Mouse (Mus musculus): Measurements from ENCODE around the gene Kcns3.
A peak's percentile ranks its signal among the peaks of the same experiment; 100 is the strongest.

Kcns3 gene

DNA sequence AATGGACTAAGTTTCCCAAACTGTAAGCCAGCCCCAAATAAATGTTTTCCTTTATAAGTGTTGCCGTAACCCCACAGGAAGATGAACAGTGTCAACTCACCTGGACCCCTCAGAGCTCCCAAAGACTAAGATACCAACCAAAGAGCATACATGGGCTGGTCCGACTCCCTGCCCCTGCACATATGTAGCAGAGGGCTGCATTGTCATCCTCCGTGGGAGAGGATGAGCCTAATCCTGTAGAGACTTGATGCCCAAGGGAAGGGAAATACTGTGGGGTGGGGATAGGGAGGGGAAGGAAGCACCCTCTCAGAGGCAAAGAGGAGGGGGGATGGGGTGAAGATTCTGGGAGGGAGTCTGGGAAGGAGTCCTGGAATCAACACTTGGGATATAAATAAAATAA, 7.8 kb upstream of the Kcns3 start:
- Histone ChIP-seq H3K4me3 (replicated peaks; ENCODE audit: low read length) (no peak overlapping the region), H3K27me3 (ENCODE audit: insufficient read depth, low read length) (peaks cover 22% of the 10 kb centered on the region), H3K36me3 (ENCODE audit: insufficient read depth, low read length) (no peaks in the 10 kb centered on the region), H3K9me3 (ENCODE audit: low read length) (no peaks in the 10 kb centered on the region), H3K4me1 (replicated peaks; ENCODE audit: low read depth, low read length) (peaks cover 7% of the 10 kb centered on the region)
- TF ChIP-seq NANOG (IDR thresholded peaks at IDR 0.05; ENCODE audit: borderline replicate concordance, low read length) = no peak
- TF ChIP-seq CTCF (conservative IDR thresholded peaks at IDR 0.05; ENCODE audit: low read length) = no peak
- no peak for TF ChIP-seq POU5F1 (IDR thresholded peaks at IDR 0.05; ENCODE audit: borderline replicate concordance, low read length)

DNA sequence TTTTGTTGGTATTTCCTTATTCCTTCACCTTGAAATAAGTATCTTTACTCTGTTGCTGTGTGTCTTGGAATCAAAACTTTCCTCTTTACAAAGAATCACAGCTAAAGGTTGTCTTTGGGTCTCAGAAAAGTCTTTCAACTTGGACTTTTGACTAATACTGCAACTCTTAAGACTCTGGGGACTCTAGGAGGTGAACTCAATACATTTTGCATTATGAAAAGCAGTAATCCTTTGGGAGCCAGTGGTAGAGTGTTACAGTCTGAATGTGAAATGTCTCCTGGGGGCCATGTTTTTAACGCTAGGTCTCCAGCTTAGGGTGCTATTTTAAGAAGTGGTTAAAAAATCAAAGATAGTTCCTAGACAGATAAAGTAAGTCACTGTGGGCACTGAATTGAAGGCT, 4.3 kb upstream of the Kcns3 start:
- H3K36me3 ChIP-seq (ENCODE audit: insufficient read depth, low read length) = no peaks in the 10 kb centered on the region
- no peaks in the 10 kb centered on the region for H3K9me3 ChIP-seq (ENCODE audit: low read length)
- peaks cover 15% of the 10 kb centered on the region for H3K4me1 ChIP-seq (replicated peaks; ENCODE audit: low read depth, low read length)
- H3K4me3 ChIP-seq (replicated peaks; ENCODE audit: low read length) = no peak overlapping the region
- peaks cover 55% of the 10 kb centered on the region for H3K27me3 ChIP-seq (ENCODE audit: insufficient read depth, low read length)
- no peak for TF ChIP-seq POU5F1 (IDR thresholded peaks at IDR 0.05; ENCODE audit: borderline replicate concordance, low read length)
- TF ChIP-seq CTCF (conservative IDR thresholded peaks at IDR 0.05; ENCODE audit: low read length) = no peak
- no peak for TF ChIP-seq NANOG (IDR thresholded peaks at IDR 0.05; ENCODE audit: borderline replicate concordance, low read length)

DNA sequence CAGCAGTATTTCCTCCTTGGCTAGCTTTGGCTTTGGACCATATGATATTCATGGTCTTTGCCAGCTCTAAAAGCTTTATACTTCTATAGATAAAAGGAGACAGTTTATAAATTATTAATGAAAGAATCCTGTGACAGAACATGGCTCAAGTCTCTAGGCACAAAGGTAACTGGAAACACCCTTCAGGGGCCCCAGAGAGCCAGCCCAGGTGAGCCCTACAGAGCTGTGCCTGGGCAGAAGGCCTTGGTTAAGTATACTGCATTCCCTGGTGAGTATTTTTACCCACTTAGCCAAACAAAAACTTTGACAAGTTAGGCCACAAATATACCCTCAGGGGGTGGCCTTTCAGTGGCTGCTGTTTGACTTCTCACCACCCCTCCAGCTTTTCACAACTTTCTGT, 2.7 kb upstream of the Kcns3 start:
- H3K4me1 ChIP-seq (replicated peaks; ENCODE audit: low read depth, low read length) = peaks cover 22% of the 10 kb centered on the region
- H3K4me3 ChIP-seq (replicated peaks; ENCODE audit: low read length) = no peak overlapping the region
- peaks cover 69% of the 10 kb centered on the region for H3K27me3 ChIP-seq (ENCODE audit: insufficient read depth, low read length)
- no peaks in the 10 kb centered on the region for H3K36me3 ChIP-seq (ENCODE audit: insufficient read depth, low read length)
- H3K9me3 ChIP-seq (ENCODE audit: low read length) = no peaks in the 10 kb centered on the region
- TF ChIP-seq POU5F1 (IDR thresholded peaks at IDR 0.05; ENCODE audit: borderline replicate concordance, low read length) (no peak), CTCF (conservative IDR thresholded peaks at IDR 0.05; ENCODE audit: low read length) (no peak), NANOG (IDR thresholded peaks at IDR 0.05; ENCODE audit: borderline replicate concordance, low read length) (no peak)

DNA sequence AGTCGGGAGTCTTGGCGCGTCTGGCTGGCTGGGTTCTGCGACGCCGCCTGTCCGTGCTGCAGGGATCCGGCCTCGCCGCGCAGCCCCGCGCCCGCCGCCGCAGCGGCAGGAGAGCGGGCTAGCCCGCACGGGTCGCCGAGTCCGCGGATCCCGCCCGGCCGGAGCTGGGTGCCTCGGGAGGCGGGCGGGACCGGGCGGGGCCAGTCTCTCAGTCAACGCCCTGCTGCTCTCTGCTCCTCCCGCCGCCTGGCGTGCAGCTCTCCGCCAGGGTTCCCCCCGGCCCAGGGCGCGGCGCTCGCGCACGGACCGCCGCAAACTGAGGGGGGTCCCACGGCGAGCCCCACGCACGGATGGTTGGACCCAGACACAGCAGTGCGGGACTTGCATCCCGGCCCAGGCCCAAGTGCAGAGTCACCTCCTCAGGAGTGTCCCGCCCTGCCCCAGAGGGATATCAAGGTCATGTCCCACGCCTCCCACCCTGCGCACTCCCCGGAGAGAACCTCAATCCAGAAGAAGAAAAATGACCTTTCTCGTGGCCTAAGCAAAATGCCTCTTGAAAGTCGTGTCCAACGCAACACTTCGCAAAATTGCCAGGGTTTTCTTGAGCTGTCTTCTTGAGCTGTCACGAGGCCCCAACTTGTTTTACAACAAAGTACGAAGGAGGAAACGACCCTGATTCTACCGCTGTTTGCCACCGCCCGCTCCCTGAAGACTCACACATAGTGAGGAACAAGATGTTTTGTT, 492 bp downstream of the Kcns3 start:
- no peaks in the 10 kb centered on the region for H3K36me3 ChIP-seq (ENCODE audit: insufficient read depth, low read length)
- no peak for TF ChIP-seq POU5F1 (IDR thresholded peaks at IDR 0.05; ENCODE audit: borderline replicate concordance, low read length)
- TF ChIP-seq NANOG (IDR thresholded peaks at IDR 0.05; ENCODE audit: borderline replicate concordance, low read length) = no peak
- no peak for TF ChIP-seq CTCF (conservative IDR thresholded peaks at IDR 0.05; ENCODE audit: low read length)
- peaks cover 23% of the 10 kb centered on the region for H3K4me1 ChIP-seq (replicated peaks; ENCODE audit: low read depth, low read length)
- H3K9me3 ChIP-seq (ENCODE audit: low read length) = no peaks in the 10 kb centered on the region
- H3K27me3 ChIP-seq (ENCODE audit: insufficient read depth, low read length) = peaks cover 72% of the 10 kb centered on the region
- peak overlapping the region; percentile 84 for H3K4me3 ChIP-seq (replicated peaks; ENCODE audit: low read length)

DNA sequence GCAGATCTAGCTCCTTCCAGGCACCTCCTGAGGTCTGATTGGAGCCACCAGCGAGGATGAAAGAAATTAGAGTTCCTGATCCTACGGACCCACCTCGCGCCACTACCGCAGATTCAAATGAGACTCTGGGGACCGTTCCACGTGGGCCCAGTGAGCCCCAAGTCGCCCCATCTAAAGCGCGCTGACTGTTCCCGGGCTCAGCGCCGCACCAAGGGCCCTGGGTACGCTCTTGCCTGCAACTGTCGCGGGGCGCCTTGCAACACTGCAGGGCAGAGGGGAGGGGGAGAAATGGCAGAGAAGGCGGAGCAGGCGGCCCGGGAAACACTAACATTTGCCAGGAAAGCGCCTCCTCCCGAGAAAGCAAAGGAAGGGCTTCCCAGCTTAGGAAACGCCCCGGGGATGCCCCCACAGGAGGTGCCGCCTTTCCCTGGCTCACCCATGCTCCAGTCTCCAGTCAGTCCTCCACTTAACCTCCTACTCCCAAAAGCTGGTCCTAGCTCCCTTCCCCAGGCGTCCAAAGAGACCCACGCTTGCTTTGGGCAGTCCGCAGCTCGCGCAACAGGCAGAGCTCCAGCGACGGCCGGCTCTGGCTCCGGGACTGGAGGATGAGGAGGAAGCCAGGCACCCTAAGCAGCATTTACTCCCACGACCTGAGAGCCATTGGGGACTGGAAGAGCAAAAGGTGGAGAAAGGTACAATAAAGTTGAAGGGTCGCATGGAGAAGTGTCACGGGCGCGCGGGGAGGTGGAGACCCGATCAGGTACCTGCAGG, 1.2 kb downstream of the Kcns3 start:
- peaks cover 23% of the 10 kb centered on the region for H3K4me1 ChIP-seq (replicated peaks; ENCODE audit: low read depth, low read length)
- no peaks in the 10 kb centered on the region for H3K36me3 ChIP-seq (ENCODE audit: insufficient read depth, low read length)
- H3K27me3 ChIP-seq (ENCODE audit: insufficient read depth, low read length) = peaks cover 65% of the 10 kb centered on the region
- TF ChIP-seq NANOG (IDR thresholded peaks at IDR 0.05; ENCODE audit: borderline replicate concordance, low read length) (no peak), CTCF (conservative IDR thresholded peaks at IDR 0.05; ENCODE audit: low read length) (no peak; the same call in 1 of the 2 replicates), POU5F1 (IDR thresholded peaks at IDR 0.05; ENCODE audit: borderline replicate concordance, low read length) (no peak)
- H3K9me3 ChIP-seq (ENCODE audit: low read length) = no peaks in the 10 kb centered on the region
- H3K4me3 ChIP-seq (replicated peaks; ENCODE audit: low read length) = peak overlapping the region; percentile 84

DNA sequence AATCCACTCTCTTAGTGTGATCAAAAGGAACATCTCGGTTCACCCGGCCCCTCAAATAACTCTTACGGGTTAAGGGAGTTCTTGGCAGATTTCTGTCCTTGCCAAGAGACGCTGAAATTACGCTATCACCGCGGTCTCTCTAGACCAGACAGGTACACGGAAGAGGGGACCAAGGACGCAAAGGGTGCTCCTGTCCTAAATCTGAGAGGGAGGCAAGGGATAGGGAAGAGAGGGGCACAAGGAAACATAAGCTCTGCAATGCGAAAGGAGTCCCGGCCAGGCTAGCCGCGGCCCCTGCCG, 1.8 kb downstream of the Kcns3 start:
- Histone ChIP-seq H3K4me1 (replicated peaks; ENCODE audit: low read depth, low read length) (peaks cover 23% of the 10 kb centered on the region), H3K36me3 (ENCODE audit: insufficient read depth, low read length) (no peaks in the 10 kb centered on the region), H3K27me3 (ENCODE audit: insufficient read depth, low read length) (peaks cover 61% of the 10 kb centered on the region), H3K9me3 (ENCODE audit: low read length) (no peaks in the 10 kb centered on the region), H3K4me3 (replicated peaks; ENCODE audit: low read length) (peak overlapping the region; percentile 84)
- TF ChIP-seq POU5F1 (IDR thresholded peaks at IDR 0.05; ENCODE audit: borderline replicate concordance, low read length) (no peak), CTCF (conservative IDR thresholded peaks at IDR 0.05; ENCODE audit: low read length) (no peak), NANOG (IDR thresholded peaks at IDR 0.05; ENCODE audit: borderline replicate concordance, low read length) (no peak)

DNA sequence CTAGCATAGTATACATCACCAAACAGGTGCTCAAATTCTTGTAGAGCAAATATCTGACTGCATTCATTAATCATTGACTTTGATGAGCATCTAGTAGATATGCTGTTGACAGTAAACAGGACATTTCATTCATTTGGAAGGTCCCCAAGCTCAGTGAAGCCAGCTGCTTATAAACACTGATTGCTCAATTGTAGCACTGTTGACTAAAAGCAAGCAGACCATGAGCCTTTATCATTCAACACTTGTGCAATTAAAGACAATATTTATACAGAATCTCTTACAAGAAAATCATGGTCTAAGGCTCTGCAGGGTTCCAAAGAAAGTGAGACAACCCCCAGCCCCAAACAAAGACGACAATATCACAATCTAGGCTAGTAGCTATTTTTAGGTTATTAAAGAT, 6.0 kb downstream of the Kcns3 start:
- Histone ChIP-seq H3K4me3 (replicated peaks; ENCODE audit: low read length) (no peak overlapping the region), H3K4me1 (replicated peaks; ENCODE audit: low read depth, low read length) (peaks cover 14% of the 10 kb centered on the region), H3K36me3 (ENCODE audit: insufficient read depth, low read length) (no peaks in the 10 kb centered on the region), H3K9me3 (ENCODE audit: low read length) (no peaks in the 10 kb centered on the region), H3K27me3 (ENCODE audit: insufficient read depth, low read length) (peaks cover 23% of the 10 kb centered on the region)
- TF ChIP-seq NANOG (IDR thresholded peaks at IDR 0.05; ENCODE audit: borderline replicate concordance, low read length) = no peak
- TF ChIP-seq POU5F1 (IDR thresholded peaks at IDR 0.05; ENCODE audit: borderline replicate concordance, low read length) = no peak
- TF ChIP-seq CTCF (conservative IDR thresholded peaks at IDR 0.05; ENCODE audit: low read length) = no peak

DNA sequence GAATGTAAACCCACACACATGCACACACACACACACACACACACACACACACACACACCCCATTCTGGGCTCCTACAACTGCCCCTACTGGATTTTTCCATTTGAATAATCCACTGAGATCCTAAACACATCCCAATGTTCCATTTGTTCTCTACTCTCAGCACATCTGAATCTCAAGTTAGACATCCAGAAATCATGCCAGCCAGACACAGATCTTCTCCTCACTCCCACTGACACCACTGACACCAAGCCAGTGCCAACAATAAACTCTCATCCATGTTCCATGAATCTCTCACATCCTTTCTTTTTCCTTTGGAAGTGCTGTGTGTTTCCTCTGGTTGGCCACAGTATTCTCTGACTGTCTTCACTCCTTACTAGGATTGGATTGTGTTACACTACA, 18.4 kb downstream of the Kcns3 start:
- Histone ChIP-seq H3K36me3 (ENCODE audit: insufficient read depth, low read length) (no peaks in the 10 kb centered on the region), H3K9me3 (ENCODE audit: low read length) (no peaks in the 10 kb centered on the region), H3K4me1 (replicated peaks; ENCODE audit: low read depth, low read length) (peaks cover 23% of the 10 kb centered on the region), H3K27me3 (ENCODE audit: insufficient read depth, low read length) (no peaks in the 10 kb centered on the region), H3K4me3 (replicated peaks; ENCODE audit: low read length) (no peak overlapping the region)
- no peak for TF ChIP-seq POU5F1 (IDR thresholded peaks at IDR 0.05; ENCODE audit: borderline replicate concordance, low read length)
- TF ChIP-seq NANOG (IDR thresholded peaks at IDR 0.05; ENCODE audit: borderline replicate concordance, low read length) = no peak
- TF ChIP-seq CTCF (conservative IDR thresholded peaks at IDR 0.05; ENCODE audit: low read length) = no peak
